Mouse (Mus musculus): ENCODE data around the gene Orai2.

DNA sequence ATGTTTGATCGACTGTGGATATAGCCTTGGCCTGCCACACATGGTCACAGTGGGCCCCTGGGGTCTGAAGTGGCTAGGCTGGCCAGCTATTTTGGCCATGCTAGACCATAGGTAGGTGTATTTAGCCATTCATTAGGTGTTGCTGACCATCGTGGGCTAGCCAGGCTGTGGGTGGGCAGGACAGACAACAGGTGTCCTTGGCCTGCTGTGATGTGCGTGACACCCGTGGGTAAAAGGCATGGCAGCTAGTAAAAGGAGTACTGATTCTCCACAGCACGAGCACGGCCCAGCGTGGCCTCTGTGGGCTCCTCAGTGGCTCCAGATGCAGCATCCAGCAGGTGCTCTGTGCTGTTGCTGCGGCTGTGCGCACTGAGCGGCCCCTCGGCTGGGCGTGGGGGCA, 48.1 kb upstream of the Orai2 start:
- TF ChIP-seq MAX (IDR thresholded peaks at IDR 0.05; ENCODE audit: low read length) (no peak), RAD21 (IDR thresholded peaks at IDR 0.05; ENCODE audit: low read depth, low read length) (no peak), HCFC1 (IDR thresholded peaks at IDR 0.05; ENCODE audit: low read depth, low read length) (no peak), EP300 (IDR thresholded peaks at IDR 0.05; ENCODE audit: low read length) (no peak), GABPA (IDR thresholded peaks at IDR 0.05; ENCODE audit: insufficient replicate concordance, low read depth, low read length) (no peak), JUN (IDR thresholded peaks at IDR 0.05; ENCODE audit: insufficient read depth, low read depth, low read length) (no peak), POLR2A (IDR thresholded peaks at IDR 0.05; ENCODE audit: low read depth, low read length) (no peak), ZC3H11A (IDR thresholded peaks at IDR 0.05; ENCODE audit: low read depth, low read length) (no peak)

Measured in CH12.LX (cell line).